Mouse (Mus musculus) gastrocnemius, adult 8-10 months (tissue): ENCODE results near the gene Gpd1. TPM values are rescaled to one million over a fixed set of nuclear protein-coding genes. Genes with fewer than 3 reads are reported as not detected.
"Not testable (repeated sequence)": the region's sequence is repeated elsewhere in the genome, so short reads cannot be mapped to it uniquely, and the experiment has no call there.

ENCODE experiments used
- DNase-seq, 2 experiments: peaks; one replicate each; pipeline ENCODE4 v3.0.0; 2022; ENCODE audit warnings: low spot score in 2 of 2
- total RNA-seq, 4 experiments: library from RNA; stranded (reverse); gene quantifications; 2 replicates each; pipeline ENCODE4 v1.2.4; 2022

Gpd1 gene
- total RNA-seq, 4 experiments from 2014 or later: 446 to 550 (median 458) TPM

GRCm38 (mm10) chr15:99771601-99772276, 54.4 kb downstream of the Gpd1 start:
- DNase-seq: no peak

- peak; percentile 79 to 80 for DNase-seq
Measured at GRCm38 (mm10) chr15:99772277-99772880, 55.1 kb downstream of the Gpd1 start.

- DNase-seq: not testable (repeated sequence)
Measured at GRCm38 (mm10) chr15:99772881-99772924, 55.4 kb downstream of the Gpd1 start, which contains the start of gene Cers5. Gene Cers5, minus strand, starts transcription at chr15:99772885.

DNA sequence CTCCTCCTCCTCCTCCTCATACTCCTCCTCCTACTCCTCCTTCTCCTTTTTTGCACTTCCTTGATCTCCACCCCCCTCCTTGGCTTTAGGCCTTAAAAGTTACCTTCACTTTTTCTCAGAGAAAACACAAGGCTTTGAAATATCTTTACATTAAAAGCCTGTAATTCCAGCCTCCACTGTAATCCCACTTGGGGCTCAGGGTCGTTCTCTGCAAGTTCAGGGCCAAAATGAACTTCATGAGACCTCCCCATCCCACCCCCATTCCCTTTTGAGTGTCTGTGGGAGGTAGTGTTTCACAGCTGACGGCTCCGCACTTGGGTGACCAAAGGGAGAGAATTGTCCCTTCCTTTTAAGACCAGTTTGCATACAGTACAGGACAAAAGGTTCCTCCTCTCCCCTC, 55.6 kb downstream of the Gpd1 start:
- DNase-seq: no peak

Other genes with a start within 250 kb of the Gpd1 start
- 1 to 10 TPM; 3.6 to 6.2 (median 4.5) TPM for gene Bcdin3d, start 242.8 kb upstream of the Gpd1 start, total RNA-seq
- gene Faim2, start 189.3 kb upstream of the Gpd1 start, total RNA-seq: under 1 TPM in 3 of 4 experiments, not detected in 1; 0.13 to 0.21 (median 0.15) TPM
- gene Aqp2, start 138.5 kb upstream of the Gpd1 start, total RNA-seq: not detected
- not detected for gene Aqp5, start 126.7 kb upstream of the Gpd1 start, total RNA-seq
- not detected for gene Aqp6, start 116.1 kb upstream of the Gpd1 start, total RNA-seq
- gene Racgap1, start 65.9 kb upstream of the Gpd1 start, total RNA-seq: 1 to 10 TPM in 2 of 4 experiments, under 1 TPM in 2; 0.31 to 2.4 (median 1.1) TPM
- gene Asic1, start 47.1 kb upstream of the Gpd1 start, total RNA-seq: not detected
- 1 to 10 TPM; 4.8 to 9.4 (median 7.2) TPM for gene Smarcd1, start 15.4 kb upstream of the Gpd1 start, total RNA-seq
- 1 to 10 TPM in 1 of 4 experiments, not detected in 3; 1.3 TPM for gene Gm17349, start 12.0 kb upstream of the Gpd1 start, total RNA-seq
- gene Cox14, start 8.1 kb downstream of the Gpd1 start, total RNA-seq: 100 to 1,000 TPM; 154 to 172 (median 162) TPM
- 1 to 10 TPM; 3.1 to 4.9 (median 3.5) TPM for gene Cers5, start 55.4 kb downstream of the Gpd1 start, total RNA-seq
- gene Lima1, start 157.9 kb downstream of the Gpd1 start, total RNA-seq: 1 to 10 TPM; 5.8 to 9.4 (median 6.5) TPM
- gene Fam186a, start 249.5 kb downstream of the Gpd1 start, total RNA-seq: under 1 TPM in 2 of 4 experiments, not detected in 2; 0.03 to 0.07 TPM